Mouse (Mus musculus): ENCODE measurements around the gene Kbtbd3.

DNA sequence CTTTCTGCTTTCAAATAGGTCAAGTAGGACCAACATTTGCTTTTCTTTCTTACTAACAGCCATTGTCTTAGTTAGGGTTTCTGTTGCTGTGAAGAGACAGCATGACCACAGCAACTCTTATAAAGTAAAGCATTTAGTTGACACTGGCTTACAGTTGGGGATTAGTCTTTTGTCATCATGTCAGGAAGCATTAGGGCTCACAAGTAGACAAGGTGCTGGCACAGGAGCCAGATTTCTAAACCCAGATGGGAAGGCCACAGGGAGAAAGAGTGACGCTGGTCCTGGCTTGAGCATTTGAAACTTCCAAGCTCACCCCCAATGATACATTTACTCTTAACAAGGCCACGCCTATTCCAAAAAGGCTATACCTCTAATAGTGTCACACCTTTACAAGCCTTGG is 6.1 kb downstream of the Kbtbd3 start:
- no peak for TF ChIP-seq GATA1 (IDR thresholded peaks at IDR 0.05; ENCODE audit: low read length)
- TF ChIP-seq TAL1 (IDR thresholded peaks at IDR 0.05; ENCODE audit: low read length): no peak
